Mouse (Mus musculus): ENCODE measurements around the gene B4galt3. TPM values are rescaled to one million over a fixed set of nuclear protein-coding genes. Genes with fewer than 3 reads are reported as not detected.
"Not testable (repeated sequence)": the region's sequence is repeated elsewhere in the genome, so short reads cannot be mapped to it uniquely, and the experiment has no call there.

The B4galt3 gene
- total and polyA plus RNA-seq, 2 experiments = 4.8 to 23.9 TPM

- Histone ChIP-seq H3K79me2 (ENCODE audit: control insufficient read depth, insufficient read depth, low read length) (peaks cover 6% of the 10 kb centered on the region; the same call in 1 of the 2 replicates), H3K4me3 (ENCODE audit: insufficient read depth, low read depth, low read length) (peak within 1 kb of the TSS; percentile 84), H3K4me1 (ENCODE audit: control insufficient read depth, insufficient read depth, low read length) (no peaks in the 10 kb centered on the region), H3K27me3 (ENCODE audit: control insufficient read depth, insufficient read depth, low read length) (no peaks in the 10 kb centered on the region), H3K36me3 (ENCODE audit: control insufficient read depth, insufficient read depth, low read length) (peaks cover under 1% of the 10 kb centered on the region; the same call in 1 of the 2 replicates), H3K27ac (replicated peaks; ENCODE audit: insufficient read depth, low read depth, low read length) (peak within 1 kb of the TSS; percentile 94), H3K9ac (ENCODE audit: low read depth, low read length) (peak within 1 kb of the TSS; percentile 87)
- under 1% methylated on average over 42 of the region's 42 CpGs for WGBS
- DNase-seq (ENCODE audit: extremely low read depth, low read depth, low spot score) = peak; percentile 91
- TF ChIP-seq CTCF (IDR thresholded peaks at IDR 0.05; ENCODE audit: low read depth, low read length) = no peak
- 0 out of 2 replicates have a peak, but pooled peaks have one; percentile 18 for TF ChIP-seq POLR2A (IDR thresholded peaks at IDR 0.05; ENCODE audit: extremely low read depth, insufficient read depth, low read length)
These were observed 24.4 kb downstream of the B4galt3 start, which contains the start of gene Ufc1 for GRCm38 (mm10) chr1:171294298-171295062. Gene Ufc1 (minus strand): TSS chr1:171295024.

GRCm38 (mm10) chr1:171295063-171295402 is 24.9 kb downstream of the B4galt3 start:
- Histone ChIP-seq H3K4me3 (ENCODE audit: insufficient read depth, low read depth, low read length) (peak overlapping the region; percentile 84), H3K79me2 (ENCODE audit: control insufficient read depth, insufficient read depth, low read length) (peaks cover 6% of the 10 kb centered on the region; the same call in 1 of the 2 replicates)
- 11% methylated on average over 3 of the region's 3 CpGs for WGBS

DNA sequence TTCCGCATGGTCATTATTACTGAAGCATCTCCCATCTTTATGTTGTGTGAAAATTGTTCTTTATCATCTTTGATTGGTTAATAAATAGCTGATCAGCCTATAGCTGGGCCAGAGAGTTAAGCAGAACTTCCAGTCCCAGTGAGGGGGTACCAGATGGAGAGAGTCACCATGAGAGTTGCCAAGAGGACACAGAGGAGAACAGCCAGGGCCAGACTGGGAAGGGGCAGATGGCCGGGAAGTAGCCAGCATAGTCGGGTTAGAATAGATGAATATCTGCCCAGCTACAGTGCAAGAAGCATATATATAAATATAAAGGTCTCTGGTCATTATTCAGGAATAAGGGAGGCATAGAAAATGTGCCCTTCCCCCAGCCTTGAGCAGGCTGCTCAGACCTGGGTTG is 28.1 kb downstream of the B4galt3 start:
- Histone ChIP-seq H3K36me3 (ENCODE audit: control insufficient read depth, insufficient read depth, low read length) (no peaks in the 10 kb centered on the region), H3K4me3 (ENCODE audit: insufficient read depth, low read depth, low read length) (no peak overlapping the region), H3K27ac (replicated peaks; ENCODE audit: insufficient read depth, low read depth, low read length) (no peak overlapping the region), H3K79me2 (ENCODE audit: control insufficient read depth, insufficient read depth, low read length) (no peaks in the 10 kb centered on the region), H3K27me3 (ENCODE audit: control insufficient read depth, insufficient read depth, low read length) (no peaks in the 10 kb centered on the region), H3K9ac (ENCODE audit: low read depth, low read length) (no peak overlapping the region), H3K4me1 (ENCODE audit: control insufficient read depth, insufficient read depth, low read length) (no peaks in the 10 kb centered on the region)
- DNase-seq (ENCODE audit: extremely low read depth, low read depth, low spot score) = no peak
- TF ChIP-seq POLR2A (IDR thresholded peaks at IDR 0.05; ENCODE audit: extremely low read depth, insufficient read depth, low read length) (no peak), CTCF (IDR thresholded peaks at IDR 0.05; ENCODE audit: low read depth, low read length) (no peak)
- WGBS = 72% methylated on average over 3 of the region's 3 CpGs

More at GRCm38 (mm10) chr1:171295063-171295402, 24.9 kb downstream of the B4galt3 start:
- no peak overlapping the region for H3K9ac ChIP-seq (ENCODE audit: low read depth, low read length)
- TF ChIP-seq POLR2A (IDR thresholded peaks at IDR 0.05; ENCODE audit: extremely low read depth, insufficient read depth, low read length) (no peak), CTCF (IDR thresholded peaks at IDR 0.05; ENCODE audit: low read depth, low read length) (no peak)
- no peaks in the 10 kb centered on the region for H3K4me1 ChIP-seq (ENCODE audit: control insufficient read depth, insufficient read depth, low read length)
- no peak for DNase-seq (ENCODE audit: extremely low read depth, low read depth, low spot score)
- no peaks in the 10 kb centered on the region for H3K36me3 ChIP-seq (ENCODE audit: control insufficient read depth, insufficient read depth, low read length)
- no peak overlapping the region for H3K27ac ChIP-seq (replicated peaks; ENCODE audit: insufficient read depth, low read depth, low read length)
- no peaks in the 10 kb centered on the region for H3K27me3 ChIP-seq (ENCODE audit: control insufficient read depth, insufficient read depth, low read length)

GRCm38 (mm10) chr1:171306157-171306556 is 36.0 kb downstream of the B4galt3 start:
- not testable (repeated sequence) for H3K4me3 ChIP-seq (ENCODE audit: insufficient read depth, low read depth, low read length)

GRCm38 (mm10) chr1:171309321-171309720 is 39.2 kb downstream of the B4galt3 start:
- H3K36me3 ChIP-seq (ENCODE audit: control insufficient read depth, insufficient read depth, low read length) = no peaks in the 10 kb centered on the region
- TF ChIP-seq POLR2A (IDR thresholded peaks at IDR 0.05; ENCODE audit: extremely low read depth, insufficient read depth, low read length) (no peak), CTCF (IDR thresholded peaks at IDR 0.05; ENCODE audit: low read depth, low read length) (no peak)
- 45% methylated on average over 2 of the region's 2 CpGs for WGBS
- no peaks in the 10 kb centered on the region for H3K27me3 ChIP-seq (ENCODE audit: control insufficient read depth, insufficient read depth, low read length)
- DNase-seq (ENCODE audit: extremely low read depth, low read depth, low spot score) = no peak
- no peaks in the 10 kb centered on the region for H3K79me2 ChIP-seq (ENCODE audit: control insufficient read depth, insufficient read depth, low read length)
- H3K4me3 ChIP-seq (ENCODE audit: insufficient read depth, low read depth, low read length) = no peak overlapping the region
- H3K9ac ChIP-seq (ENCODE audit: low read depth, low read length) = no peak overlapping the region
- no peaks in the 10 kb centered on the region for H3K4me1 ChIP-seq (ENCODE audit: control insufficient read depth, insufficient read depth, low read length)
- no peak overlapping the region for H3K27ac ChIP-seq (replicated peaks; ENCODE audit: insufficient read depth, low read depth, low read length)

More at GRCm38 (mm10) chr1:171306157-171306556, 36.0 kb downstream of the B4galt3 start:
- not testable (repeated sequence) for H3K27me3 ChIP-seq (ENCODE audit: control insufficient read depth, insufficient read depth, low read length); H3K27ac ChIP-seq (replicated peaks; ENCODE audit: insufficient read depth, low read depth, low read length); H3K4me1 ChIP-seq (ENCODE audit: control insufficient read depth, insufficient read depth, low read length); H3K9ac ChIP-seq (ENCODE audit: low read depth, low read length); H3K36me3 ChIP-seq (ENCODE audit: control insufficient read depth, insufficient read depth, low read length); H3K79me2 ChIP-seq (ENCODE audit: control insufficient read depth, insufficient read depth, low read length); DNase-seq (ENCODE audit: extremely low read depth, low read depth, low spot score)
- WGBS = 70% methylated on average over 5 of the region's 5 CpGs

DNA sequence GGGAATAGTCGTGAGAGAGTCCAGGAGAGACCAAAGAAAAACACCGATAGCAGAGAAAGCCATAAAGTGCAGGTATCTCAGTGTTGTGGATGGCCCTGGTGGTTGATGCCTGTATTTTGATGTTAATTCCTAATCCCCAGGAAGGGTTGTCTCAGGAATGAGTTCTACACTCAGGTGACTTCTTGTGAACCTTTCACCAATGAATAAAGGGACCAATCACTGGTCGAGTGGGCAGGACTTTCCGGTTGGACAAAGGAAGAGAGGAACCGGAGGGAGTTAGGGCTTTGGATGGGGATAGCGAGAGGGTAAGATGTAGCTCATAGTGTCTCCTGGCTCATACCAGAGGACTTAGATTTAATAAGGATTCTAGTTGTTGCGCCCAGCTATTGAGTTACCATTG is 49.6 kb downstream of the B4galt3 start:
- H3K27me3 ChIP-seq (ENCODE audit: control insufficient read depth, insufficient read depth, low read length) = no peaks in the 10 kb centered on the region
- H3K27ac ChIP-seq (replicated peaks; ENCODE audit: insufficient read depth, low read depth, low read length) = no peak overlapping the region
- H3K36me3 ChIP-seq (ENCODE audit: control insufficient read depth, insufficient read depth, low read length) = no peaks in the 10 kb centered on the region
- no peaks in the 10 kb centered on the region for H3K4me1 ChIP-seq (ENCODE audit: control insufficient read depth, insufficient read depth, low read length)
- DNase-seq (ENCODE audit: extremely low read depth, low read depth, low spot score) = no peak
- H3K79me2 ChIP-seq (ENCODE audit: control insufficient read depth, insufficient read depth, low read length) = no peaks in the 10 kb centered on the region
- no peak for TF ChIP-seq CTCF (IDR thresholded peaks at IDR 0.05; ENCODE audit: low read depth, low read length)
- no peak for TF ChIP-seq POLR2A (IDR thresholded peaks at IDR 0.05; ENCODE audit: extremely low read depth, insufficient read depth, low read length)
- no peak overlapping the region for H3K9ac ChIP-seq (ENCODE audit: low read depth, low read length)
- no peak overlapping the region for H3K4me3 ChIP-seq (ENCODE audit: insufficient read depth, low read depth, low read length)
- WGBS = 27% methylated on average over 7 of the region's 7 CpGs

All from liver, adult 2 months (tissue).